Comparison of ENCODE assay signal across 17 mouse cellular contexts in the genomic region with DNA sequence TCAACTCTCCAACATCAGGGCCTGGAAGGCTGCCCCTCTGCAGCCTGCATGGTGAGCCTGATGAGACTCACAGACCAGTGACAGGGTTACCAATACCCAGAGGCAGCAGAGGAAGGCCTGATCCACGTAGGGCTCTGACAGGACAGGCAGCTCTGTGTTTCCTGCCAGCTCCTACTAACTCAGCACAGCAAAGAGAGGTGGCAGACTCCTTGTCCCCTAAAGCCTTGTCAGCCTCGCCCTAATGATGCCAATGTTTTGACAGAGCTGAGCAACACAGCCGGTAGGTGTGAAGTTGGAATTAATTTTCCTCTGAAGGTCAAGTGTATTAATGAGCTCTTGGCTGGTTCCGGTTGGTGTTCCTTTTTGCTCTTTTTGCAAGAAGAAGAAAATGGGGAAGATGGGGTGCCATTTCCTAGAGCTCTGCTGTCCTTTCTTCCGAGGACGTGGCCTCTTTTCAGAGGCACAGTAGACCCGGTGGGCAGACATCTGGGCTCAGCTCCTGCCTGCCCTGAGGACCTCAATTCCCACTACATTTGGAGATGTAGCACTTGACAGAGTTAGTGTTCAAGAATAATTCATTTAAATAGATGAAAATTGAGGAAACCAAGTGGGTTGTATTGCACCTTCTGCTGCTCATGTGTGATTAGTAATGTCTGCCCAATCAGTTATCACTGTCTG.
"Had no signal": no experiment of that assay in that cellular context is flagged by ENCODE, and none has a peak within 500 bp of the region (broad histone marks: within the 10 kb centered on the region; RNA-seq: fewer than 3 reads in every experiment).

No protein-coding gene starts in this region.

- H3K27me3 ChIP-seq: lung, embryonic 15.5 days; megakaryocyte, embryonic 14.5 days; midbrain, embryonic 15.5 days; neural tube, embryonic 12.5 days; stomach, embryonic 15.5 days had no signal

- H3K9me3 ChIP-seq: lung, embryonic 15.5 days; midbrain, embryonic 15.5 days; neural tube, embryonic 12.5 days; stomach, embryonic 15.5 days had no signal

- ATAC-seq: liver, postnatal 0 days; lung, postnatal 0 days; midbrain, embryonic 15.5 days had no signal

- H3K4me1 ChIP-seq: lung, embryonic 15.5 days; megakaryocyte, embryonic 14.5 days; midbrain, embryonic 15.5 days; neural tube, embryonic 12.5 days; stomach, embryonic 15.5 days had no signal

- H3K9ac ChIP-seq: liver, postnatal 0 days; lung, embryonic 15.5 days; midbrain, embryonic 15.5 days; neural tube, embryonic 12.5 days; stomach, embryonic 15.5 days had no signal

- DNase-seq: liver, postnatal 0 days; lung, adult 2 months; lung, postnatal 14 days; lung, postnatal 36 days; right cerebral cortex, postnatal 14 days; thymus, adult 2 months; thymus, postnatal 25 days; thymus, postnatal 4 days had no signal

- H3K4me2 ChIP-seq: lung, embryonic 15.5 days; midbrain, embryonic 11.5 days; midbrain, embryonic 15.5 days; neural tube, embryonic 12.5 days; stomach, embryonic 15.5 days had no signal

- H3K4me3 ChIP-seq: lung, embryonic 15.5 days; megakaryocyte, embryonic 14.5 days; midbrain, embryonic 15.5 days; neural tube, embryonic 12.5 days; stomach, embryonic 15.5 days had no signal

- H3K27ac ChIP-seq: lung, embryonic 15.5 days; macrophage; midbrain, embryonic 15.5 days; neural tube, embryonic 12.5 days; stomach, embryonic 15.5 days; stomach, postnatal 0 days had no signal

- H3K36me3 ChIP-seq: lung, embryonic 15.5 days; midbrain, embryonic 15.5 days; neural tube, embryonic 12.5 days; stomach, embryonic 15.5 days had no signal
